Mouse (Mus musculus): Measurements from ENCODE around the gene 4933427D14Rik.

GRCm38 (mm10) chr11:72145877-72146248 is 61.4 kb downstream of the 4933427D14Rik start:
- no peak for TF ChIP-seq CTCF (IDR thresholded peaks at IDR 0.05; ENCODE audit: low read depth, low read length)
- no peak for TF ChIP-seq GATA1 (IDR thresholded peaks at IDR 0.05; ENCODE audit: borderline replicate concordance, low read length)

All from G1E (cell line).